Mouse (Mus musculus) liver, embryonic 14.5 days (tissue): ENCODE results near the gene Cyp4a29.

Source experiments
- CTCF ChIP-seq: IDR thresholded peaks from 2 replicates; pipeline ENCODE4 v1.5.1; 2016; ENCODE audit warnings: antibody characterized with exemption, low read depth, control low read depth
- EP300 ChIP-seq: IDR thresholded peaks from 2 replicates; pipeline ENCODE4 v1.6.1; 2016; ENCODE audit warnings: antibody characterized with exemption, low read depth

DNA sequence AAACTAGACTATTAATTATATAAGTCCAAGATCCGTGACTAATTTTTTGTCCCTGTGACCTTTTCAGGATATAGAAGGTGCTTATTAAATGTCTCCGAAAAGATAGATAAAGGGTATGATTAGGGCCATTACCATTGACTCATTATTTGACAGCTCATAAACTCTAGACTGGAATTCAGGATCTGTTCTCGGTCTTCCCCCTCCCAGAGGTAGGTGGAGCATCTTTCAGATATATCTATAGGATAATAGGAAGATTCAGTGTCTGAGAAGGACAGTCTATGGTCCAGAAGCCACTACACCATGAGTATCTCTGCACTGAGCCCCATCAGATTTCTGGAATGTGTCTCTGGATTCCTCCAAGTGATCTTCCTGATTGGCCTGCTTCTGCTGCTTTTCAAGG lies at the start of gene Cyp4a29:
- TF ChIP-seq CTCF (no peak), EP300 (no peak)
